Mouse (Mus musculus) neural tube, embryonic 13.5 days (tissue): Measurements from ENCODE around the gene Eif5b. TPM values are rescaled to one million over a fixed set of nuclear protein-coding genes. Genes with fewer than 3 reads are reported as not detected.

ENCODE experiments used
- ATAC-seq: fragments of 200-750 bp; cut with Nextera tagmentation; 2 replicates; pipeline ENCODE4 v1.8.0; 2017; ENCODE audit warnings: low read depth, mild to moderate bottlenecking, moderate TSS enrichment, moderate library complexity
- H3K27ac ChIP-seq: fragments of 300-500 bp; sonication (generic); replicated peaks from 2 replicates; pipeline ENCODE4 v1.5.1; 2015; ENCODE audit warnings: moderate library complexity, mild to moderate bottlenecking, inconsistent platforms
- H3K27me3 ChIP-seq: fragments of 300-500 bp; sonication (generic); 2 replicates; pipeline ENCODE4 v1.6.1; 2015; ENCODE audit warnings: mild to moderate bottlenecking, inconsistent platforms
- H3K36me3 ChIP-seq: fragments of 300-500 bp; sonication (generic); 2 replicates; pipeline ENCODE4 v1.6.1; 2015; ENCODE audit warnings: mild to moderate bottlenecking, inconsistent platforms
- H3K4me1 ChIP-seq: fragments of 300-500 bp; sonication (generic); replicated peaks from 2 replicates; pipeline ENCODE4 v1.6.1; 2015; ENCODE audit warnings: inconsistent platforms
- H3K4me2 ChIP-seq: fragments of 300-500 bp; sonication (generic); 2 replicates; pipeline ENCODE4 v1.6.1; 2015; ENCODE audit warnings: inconsistent platforms, mild to moderate bottlenecking, moderate library complexity
- H3K4me3 ChIP-seq: fragments of 300-500 bp; sonication (generic); 2 replicates; pipeline ENCODE4 v1.5.1; 2015; ENCODE audit warnings: mild to moderate bottlenecking, inconsistent platforms
- H3K9ac ChIP-seq: fragments of 300-500 bp; sonication (generic); 2 replicates; pipeline ENCODE4 v1.6.1; 2015; ENCODE audit warnings: moderate library complexity, mild to moderate bottlenecking, inconsistent platforms
- H3K9me3 ChIP-seq: fragments of 300-500 bp; sonication (generic); 2 replicates; pipeline ENCODE4 v1.6.1; 2016; ENCODE audit warnings: inconsistent platforms
- WGBS: fragments of 180-500 bp; shearing (Covaris S2); methylation state at CpG from one replicate; pipeline ENCODE4 v1.1.7; 2015; 5-methylcytosine and 5-hydroxymethylcytosine counted together
- polyA plus RNA-seq: library from polyadenylated mRNA; unstranded; fragments of >200 nt; fragmentation: Nextera tagmentation; extraction: Ambion mirVana; gene quantifications from 2 replicates; pipeline ENCODE4 v1.2.1, GENCODE M21; 2015

Eif5b gene
- polyA plus RNA-seq, 1 experiment from 2014 or later, result 24.1 TPM

DNA sequence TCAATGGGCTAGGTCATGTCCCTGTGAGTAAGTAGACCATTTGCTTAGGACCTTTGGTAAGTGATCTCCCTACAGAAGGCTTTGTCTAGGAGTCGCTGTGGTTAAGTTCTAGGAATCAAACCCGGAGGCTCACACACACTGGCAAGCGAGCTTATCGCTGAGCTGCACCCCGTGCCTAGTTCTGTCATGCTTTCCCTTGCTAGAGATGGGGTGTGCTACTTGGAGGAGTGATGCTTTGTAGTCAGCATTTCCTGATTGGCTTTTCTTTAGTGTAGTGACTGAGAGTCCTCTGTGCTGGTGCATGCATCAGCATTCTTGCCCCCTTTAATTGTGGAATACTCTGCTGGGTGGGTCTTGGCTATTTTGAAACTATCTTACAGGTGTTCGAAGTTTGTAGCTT, 13.8 kb downstream of the Eif5b start:
- no peak for ATAC-seq
- no peak overlapping the region for H3K27ac ChIP-seq
- H3K4me1 ChIP-seq, result no peaks in the 10 kb centered on the region
- H3K4me3 ChIP-seq, result no peak overlapping the region
- no peaks in the 10 kb centered on the region for H3K9me3 ChIP-seq
- H3K27me3 ChIP-seq, result no peaks in the 10 kb centered on the region
- H3K36me3 ChIP-seq, result no peaks in the 10 kb centered on the region
- H3K9ac ChIP-seq, result no peak overlapping the region
- WGBS, result 86% methylated on average over 6 of the region's 6 CpGs
- no peak overlapping the region for H3K4me2 ChIP-seq

DNA sequence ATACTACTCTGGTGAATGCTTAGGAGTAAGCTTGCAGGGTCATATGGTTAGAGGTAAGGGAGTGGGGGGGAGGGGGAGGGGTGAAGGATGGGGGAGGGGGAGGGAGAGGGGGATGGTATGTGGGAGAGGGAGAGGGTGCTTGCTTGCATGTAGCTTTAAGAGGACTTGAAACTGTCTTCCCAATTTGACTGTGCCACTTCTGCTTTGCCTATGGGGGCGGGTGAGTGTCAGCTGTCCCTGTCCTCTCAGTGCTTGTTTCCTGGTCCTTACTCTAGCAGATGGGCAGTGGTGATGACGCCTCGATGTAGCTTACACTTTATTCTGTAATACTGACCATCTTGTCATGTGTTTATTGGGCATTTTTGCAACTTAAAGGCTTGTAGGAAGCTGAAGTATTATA, 14.3 kb downstream of the Eif5b start:
- Histone ChIP-seq H3K27me3 (no peaks in the 10 kb centered on the region), H3K4me2 (no peak overlapping the region), H3K9ac (no peak overlapping the region), H3K9me3 (no peaks in the 10 kb centered on the region), H3K4me3 (no peak overlapping the region), H3K4me1 (no peaks in the 10 kb centered on the region), H3K36me3 (no peaks in the 10 kb centered on the region), H3K27ac (no peak overlapping the region)
- no peak for ATAC-seq
- 86% methylated on average over 3 of the region's 3 CpGs for WGBS

DNA sequence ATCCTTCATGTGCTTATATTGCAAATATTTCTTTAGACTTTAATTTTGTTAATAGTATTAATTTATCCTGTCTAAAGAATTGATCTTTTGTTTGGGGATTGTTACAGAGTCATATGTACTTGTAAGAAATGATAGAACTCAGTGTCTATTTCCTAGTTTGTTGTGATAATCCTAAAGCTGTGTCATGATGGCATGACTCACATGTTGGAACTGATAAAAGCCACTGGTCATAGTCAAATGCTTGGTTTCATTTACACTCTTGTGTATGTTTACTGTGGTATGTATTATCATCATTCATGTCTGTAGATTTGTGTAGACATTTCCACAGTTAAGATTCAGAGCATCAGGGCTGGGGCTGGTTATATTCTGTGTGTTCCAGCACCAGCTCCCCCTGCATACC, 14.7 kb downstream of the Eif5b start:
- no peaks in the 10 kb centered on the region for H3K27me3 ChIP-seq
- H3K36me3 ChIP-seq, result no peaks in the 10 kb centered on the region
- no peak overlapping the region for H3K4me3 ChIP-seq
- ATAC-seq, result no peak
- H3K4me1 ChIP-seq, result no peaks in the 10 kb centered on the region
- H3K9ac ChIP-seq, result no peak overlapping the region
- H3K9me3 ChIP-seq, result no peaks in the 10 kb centered on the region
- H3K27ac ChIP-seq, result no peak overlapping the region
- H3K4me2 ChIP-seq, result no peak overlapping the region

DNA sequence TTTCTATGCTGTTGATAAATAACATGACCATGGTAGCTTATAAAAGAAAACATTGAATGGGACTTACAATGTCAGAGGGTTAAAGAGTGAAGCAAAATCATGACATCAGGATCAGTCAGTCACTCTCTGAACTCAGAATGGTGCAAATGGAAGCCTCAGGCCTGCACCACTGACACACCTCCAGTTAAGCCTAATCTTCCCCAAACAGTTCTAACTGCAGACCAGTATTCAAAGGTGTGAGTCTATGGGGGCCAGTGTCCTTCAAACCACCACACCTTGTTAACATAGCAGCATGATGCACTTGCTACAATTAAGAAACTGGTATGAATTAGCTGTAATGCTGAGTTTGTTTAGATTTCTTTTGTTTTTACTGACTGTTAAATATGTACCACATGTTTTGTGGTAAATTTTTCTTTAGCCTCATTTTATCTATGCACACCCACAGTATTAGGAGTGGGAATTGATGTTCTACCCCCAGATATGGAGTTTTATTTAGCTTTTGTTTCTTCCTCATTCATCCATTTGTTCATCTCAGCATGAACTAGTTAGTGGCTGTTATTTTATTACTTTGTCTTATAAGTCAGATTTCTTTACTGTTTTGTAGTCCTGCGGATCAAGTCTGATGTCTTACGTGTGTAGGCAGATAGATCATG, 16.9 kb downstream of the Eif5b start:
- Histone ChIP-seq H3K36me3 (peaks cover 20% of the 10 kb centered on the region), H3K4me3 (no peak overlapping the region), H3K4me1 (no peaks in the 10 kb centered on the region), H3K27me3 (no peaks in the 10 kb centered on the region), H3K4me2 (no peak overlapping the region), H3K27ac (no peak overlapping the region), H3K9ac (no peak overlapping the region), H3K9me3 (no peaks in the 10 kb centered on the region)
- 91% methylated on average over 2 of the region's 2 CpGs for WGBS
- no peak for ATAC-seq

DNA sequence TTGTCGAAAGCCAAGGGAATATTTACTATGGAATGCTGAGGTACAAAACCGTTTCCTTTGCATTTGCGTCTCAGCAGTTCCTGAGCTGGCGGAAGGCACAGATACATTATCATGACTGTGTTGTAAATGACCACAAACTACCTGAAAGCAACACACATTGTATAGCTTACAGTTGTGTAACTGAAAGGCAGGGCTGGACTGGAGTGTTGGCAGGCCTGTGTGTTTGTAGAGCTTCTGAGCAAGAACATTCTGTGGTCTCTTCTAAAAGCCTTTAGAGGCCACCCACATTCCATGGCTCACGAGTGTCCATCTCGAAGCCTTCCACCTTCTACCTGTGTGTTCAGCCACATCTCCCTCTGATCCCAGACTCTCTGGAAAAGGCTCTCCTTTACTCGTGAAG, 29.5 kb downstream of the Eif5b start:
- no peaks in the 10 kb centered on the region for H3K9me3 ChIP-seq
- WGBS, result 95% methylated on average over 7 of the region's 7 CpGs
- no peak overlapping the region for H3K4me2 ChIP-seq
- H3K27me3 ChIP-seq, result no peaks in the 10 kb centered on the region
- H3K36me3 ChIP-seq, result peaks cover 44% of the 10 kb centered on the region
- no peak for ATAC-seq
- no peak overlapping the region for H3K9ac ChIP-seq
- H3K4me1 ChIP-seq, result no peaks in the 10 kb centered on the region
- no peak overlapping the region for H3K27ac ChIP-seq
- H3K4me3 ChIP-seq, result no peak overlapping the region

DNA sequence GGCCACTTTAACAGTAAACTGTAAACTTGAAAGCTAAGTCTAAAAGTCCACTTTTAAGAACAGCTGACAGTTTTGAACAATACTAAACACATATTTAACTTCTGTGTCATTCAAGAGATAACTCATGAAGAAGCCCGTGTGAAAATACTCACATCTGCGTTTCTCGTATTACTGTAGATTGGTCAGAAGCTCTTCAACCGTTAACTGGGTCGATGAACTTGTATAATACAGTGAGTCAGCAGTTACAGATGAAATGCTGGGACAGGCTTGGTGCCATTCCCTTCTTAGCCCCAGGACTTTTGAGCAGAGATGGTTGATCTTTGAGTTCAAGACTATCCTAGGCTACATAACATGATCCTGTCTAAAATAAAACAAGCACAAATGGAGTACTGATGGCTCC, 33.6 kb downstream of the Eif5b start:
- Histone ChIP-seq H3K36me3 (peaks cover 47% of the 10 kb centered on the region), H3K9me3 (no peaks in the 10 kb centered on the region), H3K9ac (no peak overlapping the region), H3K4me2 (no peak overlapping the region), H3K27ac (no peak overlapping the region), H3K4me1 (no peaks in the 10 kb centered on the region), H3K27me3 (no peaks in the 10 kb centered on the region), H3K4me3 (no peak overlapping the region)
- ATAC-seq, result no peak
- WGBS, result 95% methylated on average over 5 of the region's 5 CpGs

DNA sequence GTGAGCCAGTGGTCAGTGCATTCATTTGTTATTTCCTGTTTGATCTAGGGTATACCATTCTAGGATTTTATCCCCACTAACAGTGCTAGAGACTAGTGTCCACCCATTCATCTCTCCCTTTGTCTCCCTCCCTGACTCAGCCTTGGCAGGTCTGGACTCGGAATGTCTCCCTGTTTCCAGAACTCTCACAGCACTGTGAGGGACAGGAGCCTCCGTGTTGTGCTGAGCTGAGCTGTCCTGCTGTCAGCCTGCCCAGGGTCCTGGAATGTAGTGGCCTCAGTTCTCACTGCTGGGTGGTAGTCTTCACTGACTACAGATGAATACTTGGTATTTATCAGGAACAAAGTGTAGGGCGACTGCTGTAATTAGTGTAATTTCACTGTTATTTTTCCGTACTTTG, 37.7 kb downstream of the Eif5b start:
- 92% methylated on average over 4 of the region's 4 CpGs for whole genome bisulfite sequencing
- Histone ChIP-seq H3K27ac (no peak overlapping the region), H3K4me3 (no peak overlapping the region), H3K4me1 (no peaks in the 10 kb centered on the region), H3K36me3 (peaks cover 78% of the 10 kb centered on the region), H3K4me2 (no peak overlapping the region), H3K27me3 (no peaks in the 10 kb centered on the region), H3K9me3 (no peaks in the 10 kb centered on the region), H3K9ac (no peak overlapping the region)
- ATAC-seq, result no peak

DNA sequence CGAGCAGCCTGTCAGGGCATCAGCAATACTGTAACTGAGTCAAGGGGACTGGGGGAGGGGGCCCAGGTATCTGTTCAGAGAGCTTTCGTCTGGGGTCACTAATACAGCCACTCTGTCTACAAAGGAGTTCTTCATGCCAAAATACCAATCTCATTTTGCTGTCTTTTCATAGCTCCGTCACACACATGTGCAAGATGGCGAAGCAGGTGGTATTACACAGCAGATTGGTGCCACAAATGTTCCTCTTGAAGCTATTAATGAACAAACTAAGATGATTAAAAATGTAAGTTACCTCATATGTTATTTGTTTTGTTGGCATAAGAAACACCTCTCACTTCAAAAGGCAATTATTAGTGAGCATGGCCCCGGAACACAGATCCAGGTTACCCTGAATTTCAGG, 39.6 kb downstream of the Eif5b start:
- Histone ChIP-seq H3K9me3 (no peaks in the 10 kb centered on the region), H3K4me1 (no peaks in the 10 kb centered on the region), H3K9ac (no peak overlapping the region), H3K4me2 (no peak overlapping the region), H3K27ac (no peak overlapping the region), H3K36me3 (peaks cover 86% of the 10 kb centered on the region), H3K4me3 (no peak overlapping the region), H3K27me3 (no peaks in the 10 kb centered on the region)
- no peak for ATAC-seq
- 94% methylated on average over 5 of the region's 5 CpGs for WGBS

DNA sequence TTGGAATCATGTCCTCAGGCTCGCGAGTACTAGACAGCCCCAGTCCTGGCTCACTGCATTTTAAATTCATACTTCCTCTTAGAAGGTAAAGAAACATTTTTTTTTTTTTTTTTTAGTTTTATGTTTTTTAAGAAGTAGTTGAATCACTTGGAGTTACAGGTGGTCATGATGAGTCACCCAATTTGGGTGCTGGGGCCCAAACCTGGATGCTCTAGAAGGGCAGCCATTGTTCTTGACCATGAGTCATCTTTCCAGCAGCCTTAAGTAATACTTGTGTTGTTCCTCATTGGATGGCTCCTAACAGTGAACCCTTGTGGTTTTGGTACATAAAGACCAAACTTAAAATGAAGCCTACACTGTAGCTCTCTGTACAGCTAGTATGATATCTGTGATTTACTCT, 41.1 kb downstream of the Eif5b start:
- Histone ChIP-seq H3K4me3 (no peak overlapping the region), H3K9me3 (no peaks in the 10 kb centered on the region), H3K4me2 (no peak overlapping the region), H3K9ac (no peak overlapping the region), H3K27me3 (no peaks in the 10 kb centered on the region), H3K36me3 (peaks cover 89% of the 10 kb centered on the region), H3K27ac (no peak overlapping the region), H3K4me1 (no peaks in the 10 kb centered on the region)
- ATAC-seq, result no peak
- WGBS, result 91% methylated on average over 2 of the region's 2 CpGs

DNA sequence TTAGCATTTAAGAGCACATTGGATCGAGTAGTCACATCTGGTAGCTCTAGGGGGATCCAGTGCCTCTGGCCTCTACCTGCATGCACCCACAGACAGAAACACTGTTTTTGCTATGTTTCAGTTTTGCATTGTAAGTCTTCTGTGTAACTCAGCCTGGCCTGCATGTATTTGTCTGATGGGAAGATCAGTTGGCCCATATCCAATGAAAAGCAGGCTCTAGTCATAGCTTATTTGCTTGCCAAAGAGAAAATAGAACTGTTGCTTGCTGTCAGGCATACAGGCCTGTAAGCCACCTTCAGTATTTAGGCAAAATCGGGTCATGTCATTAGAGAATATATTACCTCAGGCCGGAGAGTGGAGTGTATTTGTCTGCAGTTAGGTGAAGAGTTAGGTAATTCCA, 50.3 kb downstream of the Eif5b start:
- Histone ChIP-seq H3K9ac (no peak overlapping the region), H3K27ac (no peak overlapping the region), H3K27me3 (no peaks in the 10 kb centered on the region), H3K4me1 (no peaks in the 10 kb centered on the region), H3K9me3 (no peaks in the 10 kb centered on the region), H3K36me3 (peaks cover 93% of the 10 kb centered on the region), H3K4me2 (no peak overlapping the region), H3K4me3 (no peak overlapping the region)
- no peak for ATAC-seq
- 90% methylated on average over 3 of the region's 3 CpGs for WGBS

DNA sequence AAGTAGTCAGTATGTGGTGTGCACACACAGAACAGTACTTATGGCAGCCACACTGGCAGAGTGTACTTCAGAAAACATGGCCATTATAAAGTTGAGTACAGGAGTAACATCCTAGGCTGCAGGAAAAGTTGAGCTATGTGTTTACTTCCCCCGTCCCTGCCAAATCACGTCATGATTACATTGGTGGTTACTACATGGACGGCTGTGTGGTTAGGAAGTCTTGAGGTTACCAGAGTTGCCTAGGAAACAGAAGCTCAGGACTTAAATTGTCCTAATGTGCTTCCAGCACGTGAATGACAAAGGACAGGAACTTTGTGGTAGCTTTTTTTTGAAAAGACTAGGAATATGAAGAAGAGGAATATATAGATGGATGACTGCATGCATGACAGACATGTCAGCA, 51.8 kb downstream of the Eif5b start:
- no peak overlapping the region for H3K9ac ChIP-seq
- H3K36me3 ChIP-seq, result peaks cover 97% of the 10 kb centered on the region
- no peak for ATAC-seq
- no peaks in the 10 kb centered on the region for H3K4me1 ChIP-seq
- no peak overlapping the region for H3K27ac ChIP-seq
- no peak overlapping the region for H3K4me3 ChIP-seq
- no peaks in the 10 kb centered on the region for H3K9me3 ChIP-seq
- H3K27me3 ChIP-seq, result no peaks in the 10 kb centered on the region
- 78% methylated on average over 4 of the region's 4 CpGs for WGBS
- no peak overlapping the region for H3K4me2 ChIP-seq

DNA sequence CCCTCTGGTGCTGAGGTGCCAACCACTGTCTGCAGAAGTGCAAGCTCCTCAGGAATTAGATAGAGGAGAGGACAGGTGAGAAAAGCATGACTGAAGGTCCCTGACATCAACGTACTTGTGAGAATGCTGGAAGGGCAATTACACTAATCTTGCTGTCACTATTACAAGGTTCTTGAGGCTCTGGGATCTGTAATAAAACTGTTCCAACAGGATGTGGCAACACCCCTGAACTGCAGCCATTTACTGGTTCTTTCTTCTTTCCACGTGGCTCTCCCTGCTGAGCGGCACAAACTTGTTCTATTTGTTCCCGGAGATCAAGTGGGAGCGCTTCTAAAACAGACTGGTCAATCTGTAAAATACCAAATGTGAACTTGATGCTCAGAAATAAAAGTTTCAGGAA, 57.4 kb downstream of the Eif5b start:
- no peaks in the 10 kb centered on the region for H3K4me1 ChIP-seq
- no peaks in the 10 kb centered on the region for H3K9me3 ChIP-seq
- no peak overlapping the region for H3K27ac ChIP-seq
- no peak overlapping the region for H3K4me3 ChIP-seq
- no peaks in the 10 kb centered on the region for H3K27me3 ChIP-seq
- no peak overlapping the region for H3K4me2 ChIP-seq
- H3K9ac ChIP-seq, result no peak overlapping the region
- peaks cover 86% of the 10 kb centered on the region for H3K36me3 ChIP-seq
- ATAC-seq, result no peak
- whole genome bisulfite sequencing, result 79% methylated on average over 5 of the region's 5 CpGs

DNA sequence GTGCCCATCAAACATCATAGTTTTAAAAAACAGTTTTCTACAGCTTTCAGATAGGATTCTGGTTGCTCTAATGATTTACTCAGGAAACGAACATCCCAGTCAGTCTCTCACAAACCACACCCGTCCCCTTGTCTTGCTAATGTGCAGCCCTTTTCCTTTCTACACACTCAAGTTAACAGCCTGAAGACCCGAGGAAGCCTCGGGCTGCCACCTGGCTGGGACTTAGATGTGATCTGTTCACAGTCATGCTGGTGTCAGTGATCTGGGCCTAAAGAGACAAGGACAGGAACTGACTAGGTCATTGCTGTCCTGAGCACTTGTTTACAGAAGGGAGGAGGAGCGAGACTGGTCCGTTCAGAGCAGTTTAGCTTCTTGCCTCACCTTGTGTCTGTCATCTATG, 60.6 kb downstream of the Eif5b start:
- no peak overlapping the region for H3K4me2 ChIP-seq
- WGBS, result 83% methylated on average over 6 of the region's 6 CpGs
- H3K36me3 ChIP-seq, result peaks cover 81% of the 10 kb centered on the region
- H3K4me3 ChIP-seq, result no peak overlapping the region
- no peaks in the 10 kb centered on the region for H3K27me3 ChIP-seq
- H3K27ac ChIP-seq, result no peak overlapping the region
- ATAC-seq, result no peak
- H3K4me1 ChIP-seq, result no peaks in the 10 kb centered on the region
- H3K9ac ChIP-seq, result no peak overlapping the region
- H3K9me3 ChIP-seq, result no peaks in the 10 kb centered on the region
